Mouse (Mus musculus) Patski (cell line): ENCODE data around the gene Rhou. TPM values are rescaled to one million over a fixed set of nuclear protein-coding genes. Genes with fewer than 3 reads are reported as not detected.
A peak's percentile ranks its signal among the peaks of the same experiment; 100 is the strongest.

Experiments used
- ATAC-seq: fragments of 100-300 bp; one replicate; pipeline ENCODE4 v1.8.0; 2021
- CTCF ChIA-PET: fragments of 350-600 bp; sonication (Branson Sonifier 250); formaldehyde crosslinking; loops from one replicate; lab custom pipeline; 2022; ENCODE audit warnings: inconsistent platforms; lab: Charles Lee
- POLR2A ChIA-PET: fragments of 350-600 bp; sonication (Branson Sonifier 250); formaldehyde crosslinking; loops from one replicate; lab custom pipeline; 2022; ENCODE audit warnings: antibody characterized with exemption, inconsistent platforms; lab: Charles Lee
- DNase-seq: peaks from one replicate; pipeline ENCODE4 v3.0.0-alpha.2; 2011; ENCODE audit warnings: low read depth, low spot score
- H3K27me3 ChIP-seq: fragments of 371-371 bp; one replicate; pipeline ENCODE4 v1.5.1; 2021
- CTCF ChIP-seq: fragments of 100-300 bp; IDR thresholded peaks from one replicate; pipeline ENCODE4 v1.5.1; 2021
- in situ Hi-C: fragments of 300-500 bp; cut with MboI; formaldehyde crosslinking; loops from 3 replicates; pipeline ENCODE4 v1.11.1; 2018; ENCODE audit warnings: low pct_unique_long_range_greater_than_20kb, mixed read lengths
- polyA plus RNA-seq: library from polyadenylated mRNA; unstranded; gene quantifications from one replicate; pipeline ENCODE4 v1.2.3, GENCODE M21; 2021

Gene Rhou
- polyA plus RNA-seq, 1 experiment from 2014 or later = 73.3 TPM

GRCm38 (mm10) chr8:123648245-123649170 lies 5.2 kb upstream of the Rhou start:
- POLR2A ChIA-PET = no interaction called here
- H3K27me3 ChIP-seq = no peaks in the 10 kb centered on the region
- in situ Hi-C loops = no loop called here
- CTCF ChIA-PET = interaction anchor here (7.2 kb wide), 1 partner anchor 136 kb away, joined by 30 read pairs; no protein-coding TSS in a partner anchor
- TF ChIP-seq CTCF = no peak
- no peak for DNase-seq
- ATAC-seq = peak; percentile 72

- TF ChIP-seq CTCF = no peak
- in situ Hi-C loops = no loop called here
- DNase-seq = no peak
- H3K27me3 ChIP-seq = no peaks in the 10 kb centered on the region
- ChIA-PET CTCF (interaction anchor here (5.7 to 7.2 kb wide), 2 partner anchors 119 to 135 kb away, joined by 30 to 37 read pairs; no protein-coding TSS in a partner anchor), POLR2A (no interaction called here)
- no peak for ATAC-seq
Observed at GRCm38 (mm10) chr8:123649483-123649882, 4.2 kb upstream of the Rhou start.

- H3K27me3 ChIP-seq = no peaks in the 10 kb centered on the region
- ChIA-PET CTCF (interaction anchor here (1.5 to 7.2 kb wide), 8 partner anchors 8 to 135 kb away, joined by 3 to 37 read pairs (median 18); no protein-coding TSS in a partner anchor), POLR2A (interaction anchor here (0.6 kb wide), 1 partner anchor 120 kb away, joined by 3 read pairs; no protein-coding TSS in a partner anchor)
- in situ Hi-C loops = loop anchor here (5.0 kb wide), 2 partner anchors 76 to 116 kb away; no protein-coding TSS in a partner anchor
- ATAC-seq (no peak), DNase-seq (no peak)
- TF ChIP-seq CTCF = no peak
Observed at GRCm38 (mm10) chr8:123651390-123652098, 2.2 kb upstream of the Rhou start.

GRCm38 (mm10) chr8:123652641-123653040 lies 1.1 kb upstream of the Rhou start:
- in situ Hi-C loops = loop anchor here (5.0 kb wide), 2 partner anchors 75 to 115 kb away; no protein-coding TSS in a partner anchor
- POLR2A ChIA-PET = interaction anchor here (1.0 to 1.9 kb wide), 5 partner anchors 9 to 129 kb away, joined by 3 to 7 read pairs (median 4); no protein-coding TSS in a partner anchor
- DNase-seq (no peak), ATAC-seq (no peak)
- H3K27me3 ChIP-seq = no peaks in the 10 kb centered on the region
- TF ChIP-seq CTCF = peak; percentile 71
- CTCF ChIA-PET = interaction anchor here (1.0 to 7.2 kb wide), 16 partner anchors 9 to 134 kb away, joined by 3 to 37 read pairs (median 10); no protein-coding TSS in a partner anchor

- POLR2A ChIA-PET = interaction anchor here (0.7 to 2.9 kb wide), 11 partner anchors 8 to 213 kb away, joined by 3 to 12 read pairs (median 5); no protein-coding TSS in a partner anchor
- CTCF ChIA-PET = interaction anchor here (0.9 to 7.2 kb wide), 11 partner anchors 10 to 131 kb away, joined by 3 to 37 read pairs (median 13); no protein-coding TSS in a partner anchor
- no peak for TF ChIP-seq CTCF
- DNase-seq = no peak
- peak; percentile 40 for ATAC-seq
- in situ Hi-C loops = loop anchor here (5.0 kb wide), 2 partner anchors 73 to 113 kb away; no protein-coding TSS in a partner anchor
- no peaks in the 10 kb centered on the region for H3K27me3 ChIP-seq
Observed at GRCm38 (mm10) chr8:123653994-123654569, 353 bp downstream of the Rhou start.

GRCm38 (mm10) chr8:123654763-123655162 lies 1.0 kb downstream of the Rhou start:
- POLR2A ChIA-PET = interaction anchor here (0.7 to 2.9 kb wide), 7 partner anchors 10 to 213 kb away, joined by 3 to 12 read pairs (median 6); no protein-coding TSS in a partner anchor
- DNase-seq (no peak), ATAC-seq (no peak)
- in situ Hi-C loops = loop anchor here (5.0 kb wide), 2 partner anchors 73 to 113 kb away; no protein-coding TSS in a partner anchor
- CTCF ChIA-PET = interaction anchor here (0.9 to 7.2 kb wide), 8 partner anchors 11 to 130 kb away, joined by 3 to 37 read pairs (median 19); no protein-coding TSS in a partner anchor
- TF ChIP-seq CTCF = no peak
- no peaks in the 10 kb centered on the region for H3K27me3 ChIP-seq

GRCm38 (mm10) chr8:123655351-123655779 lies 1.6 kb downstream of the Rhou start:
- in situ Hi-C loops = no loop called here
- no peak for ATAC-seq
- H3K27me3 ChIP-seq = no peaks in the 10 kb centered on the region
- POLR2A ChIA-PET = interaction anchor here (0.8 to 2.9 kb wide), 6 partner anchors 12 to 112 kb away, joined by 3 to 12 read pairs (median 8); no protein-coding TSS in a partner anchor
- DNase-seq = no peak
- CTCF ChIA-PET = interaction anchor here (1.2 to 7.2 kb wide), 7 partner anchors 62 to 129 kb away, joined by 3 to 37 read pairs (median 12); no protein-coding TSS in a partner anchor
- no peak for TF ChIP-seq CTCF

GRCm38 (mm10) chr8:123657826-123658225 lies 4.1 kb downstream of the Rhou start:
- no peak for DNase-seq
- POLR2A ChIA-PET = no interaction called here
- CTCF ChIA-PET = interaction anchor here (2.4 kb wide), 1 partner anchor 111 kb away, joined by 12 read pairs; no protein-coding TSS in a partner anchor
- no peak for TF ChIP-seq CTCF
- no peak for ATAC-seq
- no peaks in the 10 kb centered on the region for H3K27me3 ChIP-seq
- in situ Hi-C loops = no loop called here

GRCm38 (mm10) chr8:123659469-123660057 lies 5.8 kb downstream of the Rhou start:
- DNase-seq = no peak
- POLR2A ChIA-PET = no interaction called here
- H3K27me3 ChIP-seq = no peaks in the 10 kb centered on the region
- in situ Hi-C loops = no loop called here
- no peak for ATAC-seq
- CTCF ChIA-PET = interaction anchor here (1.9 kb wide), 1 partner anchor 71 kb away, joined by 4 read pairs; no protein-coding TSS in a partner anchor
- TF ChIP-seq CTCF = no peak
